Mouse (Mus musculus) limb, embryonic 11.5 days (tissue): ENCODE measurements at regions not wholly inside any gene's neighbourhood (a gene's known extent, or its start where the extent isn't known, plus 50 kb on each side); places are given as distances from the start of the nearest gene placed in this dataset.

Source experiments
- ATAC-seq: fragments of 200-750 bp; cut with Nextera tagmentation; 2 replicates; pipeline ENCODE4 v1.8.0; 2017; ENCODE audit warnings: low read depth; ENCODE audit not compliant: insufficient number of reproducible peaks, low FRiP score, low TSS enrichment
- DNase-seq: peaks from one replicate; pipeline ENCODE4 v3.0.0-alpha.2; 2015; ENCODE audit warnings: low spot score
- H3K27ac ChIP-seq: fragments of 300-500 bp; sonication (generic); replicated peaks from 2 replicates; pipeline ENCODE4 v1.5.1; 2014; ENCODE audit warnings: low read depth, mild to moderate bottlenecking, low read length
- H3K27me3 ChIP-seq: fragments of 300-500 bp; sonication (generic); 2 replicates; pipeline ENCODE4 v1.6.1; 2014; ENCODE audit warnings: mild to moderate bottlenecking, low read length, mixed read lengths; ENCODE audit not compliant: control insufficient read depth, insufficient read depth
- H3K36me3 ChIP-seq: fragments of 300-500 bp; sonication (generic); 2 replicates; pipeline ENCODE4 v1.6.1; 2014; ENCODE audit warnings: mild to moderate bottlenecking, low read length, moderate library complexity, mixed read lengths; ENCODE audit not compliant: control insufficient read depth, insufficient read depth
- H3K4me1 ChIP-seq: fragments of 300-500 bp; sonication (generic); 2 replicates; pipeline ENCODE4 v1.6.1; 2014; ENCODE audit warnings: low read length, mixed read lengths; ENCODE audit not compliant: control insufficient read depth, insufficient read depth
- H3K4me2 ChIP-seq: fragments of 300-500 bp; sonication (generic); 2 replicates; pipeline ENCODE4 v1.6.1; 2014; ENCODE audit warnings: low read depth, mild to moderate bottlenecking, moderate library complexity; ENCODE audit not compliant: severe bottlenecking
- H3K4me3 ChIP-seq: fragments of 300-500 bp; sonication (generic); 2 replicates; pipeline ENCODE4 v1.5.1; 2014; ENCODE audit warnings: low read depth, low read length
- H3K9ac ChIP-seq: fragments of 300-500 bp; sonication (generic); 2 replicates; pipeline ENCODE4 v1.6.1; 2014; ENCODE audit warnings: mild to moderate bottlenecking, low read length
- H3K9me3 ChIP-seq: fragments of 300-500 bp; sonication (generic); 2 replicates; pipeline ENCODE4 v1.6.1; 2016; ENCODE audit warnings: low read length; ENCODE audit not compliant: control insufficient read depth
- WGBS: fragments of 180-500 bp; shearing (Covaris S2); extraction: QIAGEN DNeasy Blood & Tissue Kit; methylation state at CpG from one replicate; pipeline ENCODE4 v1.1.7; 2014; 5-methylcytosine and 5-hydroxymethylcytosine counted together

DNA sequence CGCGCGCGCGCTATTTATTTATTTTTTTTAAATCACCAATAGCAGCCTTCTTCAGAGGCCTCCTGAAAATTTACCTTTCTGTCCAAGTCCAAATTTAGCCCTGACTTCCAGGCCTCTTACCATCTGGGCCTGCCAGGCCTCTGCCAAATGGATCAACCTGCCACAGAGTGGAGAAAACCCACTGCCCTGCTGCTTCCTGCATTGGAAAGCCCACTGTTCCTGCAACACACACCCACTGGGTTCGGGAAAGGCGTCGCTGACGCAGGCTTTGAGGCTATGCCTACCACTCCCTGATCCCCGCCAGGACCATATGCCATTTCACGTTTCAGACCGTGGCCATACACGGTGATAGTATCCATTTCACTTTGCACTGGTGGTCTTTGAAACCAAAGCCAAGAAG is 53.4 kb upstream of the Klf13 start:
- no peak for ATAC-seq
- H3K4me3 ChIP-seq = no peak overlapping the region
- H3K9me3 ChIP-seq = no peaks in the 10 kb centered on the region
- no peak overlapping the region for H3K9ac ChIP-seq
- no peak overlapping the region for H3K4me2 ChIP-seq
- no peak for DNase-seq
- no peaks in the 10 kb centered on the region for H3K36me3 ChIP-seq
- no peaks in the 10 kb centered on the region for H3K27me3 ChIP-seq
- WGBS = 93% methylated on average over 13 of the region's 13 CpGs
- H3K27ac ChIP-seq = no peak overlapping the region
- H3K4me1 ChIP-seq = no peaks in the 10 kb centered on the region

DNA sequence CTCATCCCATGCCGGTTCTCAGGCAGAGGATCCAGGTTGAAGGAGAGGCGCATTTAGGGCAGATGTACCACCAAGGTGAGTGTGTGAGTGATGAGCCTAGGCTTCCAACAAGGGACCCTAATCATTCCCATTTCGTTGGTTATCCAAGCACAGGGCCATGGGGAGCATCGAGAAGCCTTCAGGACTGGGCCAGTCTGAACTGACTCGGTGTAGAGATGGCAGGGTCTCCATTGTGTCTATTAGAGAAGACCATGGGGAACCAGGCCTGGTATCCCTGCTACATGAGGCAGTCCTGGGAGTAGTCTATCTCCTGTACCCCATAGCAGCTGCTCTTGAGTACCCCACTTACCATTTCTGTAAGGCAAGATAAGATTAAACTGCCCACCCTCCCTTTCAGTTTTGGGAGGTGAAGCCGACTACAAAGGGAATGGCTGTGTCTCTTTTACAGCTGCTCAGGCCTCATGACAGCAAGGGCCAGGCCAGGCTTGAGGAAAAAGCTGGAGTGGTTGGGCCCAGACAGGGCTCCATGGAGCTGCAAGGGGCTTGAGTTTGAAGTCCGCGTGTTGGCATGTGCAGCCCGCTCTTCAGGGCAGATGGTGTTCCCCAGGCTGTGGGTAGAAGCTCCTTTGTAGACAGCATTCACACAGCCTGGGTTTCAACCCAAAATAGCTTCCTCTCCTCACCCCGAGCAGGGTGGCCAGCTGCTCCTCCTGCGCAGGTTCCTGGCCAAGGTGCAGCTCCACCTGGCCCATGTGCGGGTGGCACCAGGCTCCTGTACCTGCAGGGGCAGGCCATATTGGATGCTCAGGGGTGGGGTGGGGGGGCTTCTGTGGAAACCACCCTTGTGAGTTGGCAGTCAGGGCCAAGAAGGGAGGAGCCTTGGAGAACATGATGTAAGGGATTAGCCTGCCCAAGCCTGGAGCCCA is 52.6 kb upstream of the Klf13 start:
- Histone ChIP-seq H3K27ac (no peak overlapping the region), H3K4me3 (no peak overlapping the region), H3K9ac (no peak overlapping the region), H3K4me1 (peaks cover 5% of the 10 kb centered on the region; the same call in 1 of the 2 replicates), H3K27me3 (no peaks in the 10 kb centered on the region), H3K4me2 (no peak overlapping the region), H3K36me3 (no peaks in the 10 kb centered on the region), H3K9me3 (no peaks in the 10 kb centered on the region)
- WGBS = 88% methylated on average over 12 of the region's 12 CpGs
- ATAC-seq (no peak), DNase-seq (no peak)

DNA sequence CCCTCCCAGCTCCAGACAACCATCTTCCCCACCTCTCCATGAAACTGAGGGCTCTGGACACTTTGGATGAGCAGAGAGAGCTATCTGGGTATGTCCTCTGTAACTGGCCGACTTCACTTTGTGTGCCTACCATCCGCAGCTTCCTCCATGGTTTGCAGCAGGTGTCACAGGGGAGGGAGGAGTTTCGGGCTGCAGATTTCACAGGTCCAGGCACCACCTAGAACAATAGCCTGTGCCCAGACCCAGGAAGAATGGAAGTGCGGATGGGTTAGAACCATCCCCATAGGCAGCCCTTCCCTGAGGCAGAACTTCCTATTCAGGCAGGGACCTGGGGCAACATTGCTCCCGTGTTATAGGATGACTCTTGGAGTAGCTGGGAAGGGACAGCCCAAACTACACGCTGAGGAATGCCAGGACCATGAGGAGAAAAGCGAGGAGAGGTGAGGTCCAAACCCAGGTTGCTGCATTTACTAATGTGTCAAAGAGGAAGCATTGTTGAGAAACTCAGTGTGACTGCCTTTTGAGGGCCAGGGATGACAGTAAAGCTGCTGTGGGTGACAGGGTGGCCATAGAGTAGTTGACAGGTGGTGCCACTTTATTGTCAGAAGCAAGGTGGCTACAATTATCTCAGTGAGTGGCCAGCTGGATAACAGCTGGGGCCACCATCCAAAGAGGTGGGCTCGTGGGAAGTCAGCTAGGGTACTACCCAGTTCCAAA is 51.8 kb upstream of the Klf13 start:
- ATAC-seq = no peak
- Histone ChIP-seq H3K4me3 (no peak overlapping the region), H3K36me3 (no peaks in the 10 kb centered on the region), H3K4me2 (no peak overlapping the region), H3K9ac (no peak overlapping the region), H3K27ac (no peak overlapping the region), H3K9me3 (no peaks in the 10 kb centered on the region), H3K27me3 (no peaks in the 10 kb centered on the region), H3K4me1 (peaks cover 5% of the 10 kb centered on the region; the same call in 1 of the 2 replicates)
- DNase-seq = no peak
- 76% methylated on average over 8 of the region's 8 CpGs for WGBS

DNA sequence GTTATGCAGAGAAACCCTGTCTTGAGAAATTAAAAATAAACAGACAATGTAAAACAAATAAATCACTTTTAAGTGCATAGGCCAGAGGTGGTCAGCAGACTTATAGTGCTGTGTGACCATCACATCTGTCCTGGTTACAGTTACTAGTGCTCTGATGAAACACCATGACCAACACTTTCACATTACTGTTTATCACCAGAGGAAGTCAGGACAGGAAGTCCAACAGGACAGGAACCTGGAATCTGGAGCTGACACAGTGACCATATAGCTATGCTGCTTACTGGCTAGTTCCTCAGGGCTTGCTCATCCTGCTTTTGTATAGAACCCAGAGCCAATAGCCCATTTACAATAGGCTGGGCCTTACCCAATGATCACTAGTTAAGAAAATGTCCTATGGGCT is 51.0 kb upstream of the Klf13 start:
- no peak for ATAC-seq
- peaks cover 5% of the 10 kb centered on the region; the same call in 1 of the 2 replicates for H3K4me1 ChIP-seq
- no peaks in the 10 kb centered on the region for H3K9me3 ChIP-seq
- H3K9ac ChIP-seq = no peak overlapping the region
- H3K4me3 ChIP-seq = no peak overlapping the region
- no peaks in the 10 kb centered on the region for H3K36me3 ChIP-seq
- no peak overlapping the region for H3K4me2 ChIP-seq
- H3K27me3 ChIP-seq = no peaks in the 10 kb centered on the region
- no peak for DNase-seq
- no peak overlapping the region for H3K27ac ChIP-seq
